Mouse (Mus musculus) E14TG2a.4 (cell line): ENCODE measurements around the gene Rundc1.

Source experiments
- CTCF ChIP-seq: conservative IDR thresholded peaks from 2 replicates; pipeline ENCODE4 v1.5.1; 2014; ENCODE audit warnings: low read length
- NANOG ChIP-seq: IDR thresholded peaks from 2 replicates; pipeline ENCODE4 v1.6.1; 2014; ENCODE audit warnings: borderline replicate concordance, low read length, mixed read lengths

GRCm38 (mm10) chr11:101415306-101415705 is 9.6 kb upstream of the Rundc1 start:
- TF ChIP-seq CTCF, result no peak
- TF ChIP-seq NANOG, result no peak
